Comparison of ENCODE assay signal across 35 mouse cellular contexts in genomic region chr3:70319139-70319538, GRCm38 (mm10).
"Had no signal": no experiment of that assay in that cellular context is flagged by ENCODE, and none has a peak within 500 bp of the region (broad histone marks: within the 10 kb centered on the region; RNA-seq: fewer than 3 reads in every experiment).

No protein-coding gene starts in this region.

- H3K4me2 ChIP-seq: heart, embryonic 11.5 days; heart, embryonic 12.5 days; heart, embryonic 13.5 days; heart, embryonic 15.5 days; hindbrain, embryonic 12.5 days; hindbrain, embryonic 13.5 days; hindbrain, embryonic 14.5 days; hindbrain, embryonic 15.5 days; intestine, embryonic 15.5 days; kidney, embryonic 15.5 days had no signal

- ATAC-seq: hindbrain, embryonic 16.5 days; hindbrain, postnatal 0 days; inflammation-experienced regulatory T-cells, adult 6 months; intestine, embryonic 15.5 days; intestine, embryonic 16.5 days; intestine, postnatal 0 days had no signal

- H3K36me3 ChIP-seq: heart, embryonic 12.5 days; heart, embryonic 13.5 days; heart, embryonic 15.5 days; hindbrain, embryonic 10.5 days; hindbrain, embryonic 12.5 days; hindbrain, embryonic 13.5 days; hindbrain, embryonic 15.5 days; intestine, embryonic 15.5 days; kidney, embryonic 15.5 days had no signal

- H3K27ac ChIP-seq: heart, embryonic 13.5 days; heart, embryonic 15.5 days; hindbrain, embryonic 10.5 days; hindbrain, embryonic 12.5 days; hindbrain, embryonic 13.5 days; hindbrain, embryonic 14.5 days; hindbrain, embryonic 15.5 days; hindbrain, postnatal 0 days; intestine, embryonic 15.5 days; kidney, embryonic 15.5 days; kidney, postnatal 0 days; layer of hippocampus, adult 2 months; left cerebral cortex, adult 2 months had no signal

- H3K27me3 ChIP-seq: heart, embryonic 12.5 days; heart, embryonic 13.5 days; heart, embryonic 15.5 days; hindbrain, embryonic 12.5 days; hindbrain, embryonic 13.5 days; hindbrain, embryonic 15.5 days; intestine, embryonic 15.5 days; kidney, embryonic 15.5 days had no signal

- H3K4me1 ChIP-seq: heart, embryonic 12.5 days; heart, embryonic 13.5 days; heart, embryonic 15.5 days; hindbrain, embryonic 10.5 days; hindbrain, embryonic 12.5 days; hindbrain, embryonic 13.5 days; hindbrain, embryonic 15.5 days; intestine, embryonic 15.5 days; kidney, embryonic 15.5 days had no signal

- DNase-seq: heart, postnatal 10 days; heart, postnatal 14 days; heart, postnatal 36 days; heart, postnatal 4 days; kidney, adult 11 months; kidney, adult 18-20 months; kidney, adult 2 months; kidney, adult 8-10 months; kidney, adult 9 months; kidney, postnatal 10 days; kidney, postnatal 14 days; kidney, postnatal 25 days; kidney, postnatal 36 days; kidney, postnatal 4 days; layer of hippocampus, adult 9-11 months; layer of hippocampus, postnatal 36 days had no signal

- H3K9ac ChIP-seq: heart, embryonic 12.5 days; heart, embryonic 13.5 days; heart, embryonic 15.5 days; hindbrain, embryonic 12.5 days; hindbrain, embryonic 13.5 days; hindbrain, embryonic 14.5 days; hindbrain, embryonic 15.5 days; intestine, embryonic 15.5 days; kidney, embryonic 15.5 days had no signal

- H3K9me3 ChIP-seq: heart, embryonic 12.5 days; heart, embryonic 13.5 days; heart, embryonic 15.5 days; hindbrain, embryonic 10.5 days; hindbrain, embryonic 12.5 days; hindbrain, embryonic 13.5 days; hindbrain, embryonic 15.5 days; intestine, embryonic 15.5 days; kidney, embryonic 15.5 days had no signal

- H3K4me3 ChIP-seq: heart, embryonic 12.5 days; heart, embryonic 13.5 days; heart, embryonic 15.5 days; hindbrain, embryonic 10.5 days; hindbrain, embryonic 12.5 days; hindbrain, embryonic 13.5 days; hindbrain, embryonic 15.5 days; intestine, embryonic 15.5 days; kidney, embryonic 15.5 days; layer of hippocampus, adult 2 months; left cerebral cortex, adult 2 months had no signal
